Mouse (Mus musculus): ENCODE measurements around the gene Gdi2. TPM values are rescaled to one million over a fixed set of nuclear protein-coding genes. Genes with fewer than 3 reads are reported as not detected.
"Not testable (repeated sequence)": the region's sequence is repeated elsewhere in the genome, so short reads cannot be mapped to it uniquely, and the experiment has no call there.

Gene Gdi2
- total RNA-seq (2017): 466 and 530 TPM in 2 replicates

DNA sequence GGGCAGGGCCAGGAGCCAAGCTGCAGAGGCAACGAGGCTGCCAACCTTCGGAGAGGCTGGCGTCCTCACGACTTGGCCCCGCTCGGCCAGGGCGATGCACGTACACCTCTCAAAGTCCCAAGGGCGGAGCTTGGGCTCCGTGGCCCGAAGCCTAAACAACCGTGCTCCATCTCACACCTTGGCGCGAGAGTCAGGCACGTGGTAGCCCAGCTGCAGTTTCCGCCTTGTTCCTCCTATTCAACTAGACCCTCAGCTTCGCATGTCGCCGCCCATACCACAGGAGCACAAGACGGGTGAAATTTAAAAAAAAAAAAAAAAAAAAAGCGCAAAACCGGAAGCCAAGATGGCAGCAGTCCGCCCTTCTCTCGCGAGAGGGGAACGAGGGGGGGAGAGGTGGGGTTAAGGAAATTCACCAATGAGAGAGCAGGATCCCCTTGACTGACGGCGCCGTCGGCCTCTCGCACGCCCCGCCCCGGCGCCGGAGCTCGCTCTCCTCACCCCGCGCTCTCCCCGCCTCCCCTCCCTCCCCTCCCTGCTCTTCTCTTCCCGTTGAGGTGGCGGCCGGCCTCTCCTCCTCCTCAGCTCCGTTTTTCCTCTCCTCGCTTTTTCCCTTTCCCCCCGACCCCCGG lies at the start of gene Gdi2:
Gdi2 (plus strand) TSS at position 470 of the 629 bp plus-strand sequence.
- peak; percentile 91 for ATAC-seq (replicated peaks; ENCODE audit: low read depth, poor library complexity, severe bottlenecking)

DNA sequence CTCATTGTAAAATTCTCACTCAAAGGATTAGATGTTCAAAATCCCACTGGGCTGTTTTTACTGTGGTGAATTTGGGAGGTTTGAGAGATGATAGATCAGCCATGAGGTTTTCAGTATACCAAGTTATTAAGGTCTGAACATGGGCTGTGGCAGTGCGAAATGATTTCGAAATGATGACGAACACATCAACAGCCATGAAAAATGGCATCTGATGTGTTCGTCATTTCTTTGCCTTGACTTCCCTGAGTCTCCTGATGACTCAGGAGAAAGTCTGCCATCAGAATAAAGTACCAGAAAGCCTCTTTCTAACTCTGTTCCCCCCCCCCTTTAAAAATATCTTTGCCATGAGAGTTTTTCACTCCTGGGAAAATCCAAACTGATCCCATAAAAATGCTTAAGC lies 42.3 kb upstream of the Gdi2 start:
- no peak for ATAC-seq (replicated peaks; ENCODE audit: low read depth, poor library complexity, severe bottlenecking)

DNA sequence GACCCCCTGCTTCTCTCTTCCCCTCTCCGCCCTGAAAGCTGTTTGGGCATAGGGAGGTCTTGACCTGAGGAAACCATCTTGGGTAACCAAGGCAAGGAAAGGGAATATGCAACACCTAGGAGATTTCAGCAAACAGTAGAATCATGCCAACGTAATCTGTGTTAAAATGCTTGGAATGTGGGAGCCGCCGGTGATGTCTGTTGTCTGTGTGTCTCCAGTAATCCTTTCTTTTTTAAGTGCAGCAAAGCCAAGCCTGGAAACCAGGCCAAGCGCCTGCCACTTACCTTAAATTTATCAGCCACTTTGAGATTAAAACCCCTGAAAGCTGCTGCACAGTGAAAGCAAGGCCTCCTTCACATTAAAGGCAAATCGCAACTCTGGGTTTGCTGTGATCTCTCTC lies 36.8 kb upstream of the Gdi2 start:
- ATAC-seq (replicated peaks; ENCODE audit: low read depth, poor library complexity, severe bottlenecking): not testable (repeated sequence)

DNA sequence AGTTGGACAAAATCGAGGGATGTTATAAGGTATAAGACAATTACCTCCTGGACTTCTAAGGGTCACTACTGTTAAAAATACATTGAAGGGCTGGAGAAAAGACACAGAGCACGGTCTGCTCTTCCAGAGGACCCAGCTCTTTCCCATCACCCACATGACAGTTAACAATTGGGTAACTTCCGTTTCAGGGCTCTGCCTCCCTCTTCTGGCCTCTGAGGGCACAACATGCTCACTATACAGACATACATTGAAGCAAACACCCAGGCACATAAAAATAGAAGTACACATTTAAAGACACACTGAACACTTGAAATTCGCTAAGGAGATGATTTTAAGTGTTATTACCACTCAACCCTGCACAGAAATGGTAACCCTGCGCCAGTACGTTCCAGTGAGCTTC lies 22.5 kb upstream of the Gdi2 start:
- peak; percentile 37; the same call in 1 of the 2 replicates for ATAC-seq (replicated peaks; ENCODE audit: low read depth, poor library complexity, severe bottlenecking)

DNA sequence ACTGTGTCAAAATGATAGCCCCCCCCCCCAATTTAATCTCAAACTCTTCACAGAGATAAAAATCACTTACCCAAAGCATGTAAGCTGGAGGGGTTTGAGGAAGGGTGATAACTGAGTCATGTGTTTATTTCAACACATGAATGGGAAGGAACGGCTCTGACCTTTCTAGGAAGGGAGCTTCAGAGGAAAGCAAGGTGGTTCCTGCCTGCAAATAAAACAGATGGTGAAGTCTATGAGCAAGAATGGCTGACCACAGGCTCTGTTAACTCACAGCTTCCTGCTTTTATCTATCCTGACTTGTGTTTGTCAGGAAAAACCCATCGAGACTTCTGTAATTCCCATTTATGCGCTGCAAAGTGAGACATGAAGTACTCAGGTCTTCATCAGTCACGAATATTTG lies 18.5 kb upstream of the Gdi2 start:
- peak; percentile 55 for ATAC-seq (replicated peaks; ENCODE audit: low read depth, poor library complexity, severe bottlenecking)

DNA sequence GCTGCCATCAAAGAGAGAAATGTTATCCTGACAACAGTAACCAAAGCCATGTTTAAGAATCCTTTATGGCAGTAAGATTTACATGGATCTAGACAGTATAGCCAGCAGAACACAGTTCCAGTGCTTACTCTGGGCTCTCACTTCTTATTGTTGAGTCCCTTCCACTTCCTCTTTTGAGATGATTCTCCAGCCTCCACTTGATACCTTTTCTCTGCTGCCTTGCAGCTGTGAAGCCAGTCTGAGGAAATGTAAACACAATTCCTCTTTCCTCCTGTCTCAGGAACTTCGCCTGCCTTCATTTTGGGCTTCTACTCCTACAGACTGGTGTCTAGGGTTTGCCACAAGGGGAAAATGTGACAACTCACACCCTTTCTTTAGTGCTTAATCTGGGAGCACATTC lies 17.9 kb upstream of the Gdi2 start:
- peak; percentile 85 for ATAC-seq (replicated peaks; ENCODE audit: low read depth, poor library complexity, severe bottlenecking)

DNA sequence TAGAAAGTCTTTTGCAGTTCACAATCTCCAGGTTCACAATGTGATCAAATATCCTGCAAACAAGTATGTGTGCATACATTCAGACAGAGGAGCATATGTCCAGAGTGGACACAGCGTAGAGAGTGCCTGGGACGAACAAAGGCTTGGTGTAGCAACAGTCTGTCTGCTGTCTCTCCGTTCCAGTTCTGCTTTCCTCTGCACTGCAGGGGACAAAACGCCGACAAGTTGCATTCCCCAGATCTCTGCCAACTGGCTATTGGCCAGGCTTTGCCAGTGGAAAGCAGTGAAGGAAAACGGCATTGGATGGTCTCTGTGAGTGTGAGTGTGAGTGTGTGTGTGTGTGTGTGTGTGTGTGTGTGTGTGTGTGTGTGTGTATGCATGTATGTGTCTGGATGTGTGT lies 14.4 kb upstream of the Gdi2 start:
- ATAC-seq (replicated peaks; ENCODE audit: low read depth, poor library complexity, severe bottlenecking): 0 out of 2 replicates have a peak, but pooled peaks have one; percentile 7

DNA sequence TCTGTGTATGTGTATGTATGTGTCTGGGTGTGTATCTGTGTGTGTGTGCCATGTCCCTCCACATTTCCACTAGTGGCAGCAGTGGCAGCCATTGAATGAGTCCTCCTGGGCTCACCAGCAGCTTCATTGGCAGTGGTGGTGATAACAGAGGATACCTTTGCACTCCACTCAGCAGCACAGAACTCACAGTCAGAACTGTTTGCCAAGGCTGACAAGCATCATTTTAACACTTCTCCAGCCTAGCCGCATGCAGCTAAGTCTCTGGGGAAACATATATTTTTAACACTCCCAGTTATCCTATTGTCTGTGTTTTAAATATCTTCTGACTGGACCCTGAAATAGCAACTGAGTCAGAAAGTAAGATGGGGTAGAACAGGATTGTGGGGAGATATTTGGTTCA lies 13.9 kb upstream of the Gdi2 start:
- no peak for ATAC-seq (replicated peaks; ENCODE audit: low read depth, poor library complexity, severe bottlenecking)

DNA sequence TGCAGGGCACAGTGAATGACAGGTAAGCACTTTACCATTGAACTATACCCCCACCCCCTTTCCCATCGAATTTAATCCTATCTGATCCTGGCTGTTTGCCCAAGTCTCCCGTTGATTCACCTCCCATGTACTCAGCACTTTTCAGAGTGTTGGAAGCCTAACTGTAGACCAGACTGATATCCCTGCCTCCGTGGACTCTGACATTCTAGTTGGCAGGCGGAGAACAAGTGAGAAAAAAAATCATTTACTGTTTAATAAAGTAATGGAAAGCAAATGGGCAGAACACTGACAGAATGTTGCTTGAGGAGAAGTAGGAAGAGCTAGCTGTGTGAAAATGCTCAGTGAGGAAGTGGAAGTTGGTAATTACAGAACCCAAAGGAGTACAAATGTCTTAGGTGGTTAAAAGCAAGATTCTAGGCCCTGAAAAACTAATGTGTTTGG lies 12.2 kb upstream of the Gdi2 start:
- ATAC-seq (replicated peaks; ENCODE audit: low read depth, poor library complexity, severe bottlenecking): peak; percentile 20; the same call in 1 of the 2 replicates

DNA sequence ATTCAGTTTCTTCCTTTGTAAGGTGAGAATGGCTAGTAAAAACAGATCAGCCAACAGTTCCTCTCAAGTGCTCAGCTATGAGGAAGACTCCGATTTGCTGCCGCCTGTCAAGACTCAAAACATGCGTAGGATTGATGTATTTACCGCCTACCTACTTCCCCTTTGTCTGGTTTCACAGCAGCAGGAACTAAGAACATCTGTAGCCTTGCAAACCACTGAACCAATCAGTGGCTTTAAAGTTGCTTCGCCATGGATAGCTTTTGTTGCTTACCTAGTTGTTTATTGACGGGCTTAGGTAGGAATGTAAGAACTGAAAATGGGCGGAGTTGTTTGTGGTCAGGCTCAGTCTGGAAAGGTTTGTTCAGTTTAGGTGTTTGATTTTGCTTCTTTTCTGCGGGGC lies 11.5 kb upstream of the Gdi2 start:
- peak; percentile 98 for ATAC-seq (replicated peaks; ENCODE audit: low read depth, poor library complexity, severe bottlenecking)

DNA sequence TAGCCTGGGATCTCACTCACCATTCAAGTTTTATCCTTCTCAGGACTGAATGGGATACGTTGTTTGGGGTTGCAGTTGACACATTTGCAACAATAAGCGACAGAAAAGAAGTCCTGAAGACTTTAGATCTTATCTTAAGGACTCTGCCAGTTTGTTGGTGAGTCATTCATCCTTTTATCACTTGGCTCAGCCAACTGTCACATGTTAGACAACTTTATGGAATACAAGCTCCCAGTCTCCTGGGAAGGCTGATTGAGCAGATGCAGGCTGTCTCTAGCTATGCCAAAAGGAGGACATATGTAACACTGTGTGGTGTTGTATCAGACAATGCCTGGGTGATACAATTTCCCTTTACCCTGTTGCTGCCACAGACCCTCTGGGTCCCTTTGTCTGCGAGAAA lies 7.4 kb upstream of the Gdi2 start:
- no peak for ATAC-seq (replicated peaks; ENCODE audit: low read depth, poor library complexity, severe bottlenecking)

DNA sequence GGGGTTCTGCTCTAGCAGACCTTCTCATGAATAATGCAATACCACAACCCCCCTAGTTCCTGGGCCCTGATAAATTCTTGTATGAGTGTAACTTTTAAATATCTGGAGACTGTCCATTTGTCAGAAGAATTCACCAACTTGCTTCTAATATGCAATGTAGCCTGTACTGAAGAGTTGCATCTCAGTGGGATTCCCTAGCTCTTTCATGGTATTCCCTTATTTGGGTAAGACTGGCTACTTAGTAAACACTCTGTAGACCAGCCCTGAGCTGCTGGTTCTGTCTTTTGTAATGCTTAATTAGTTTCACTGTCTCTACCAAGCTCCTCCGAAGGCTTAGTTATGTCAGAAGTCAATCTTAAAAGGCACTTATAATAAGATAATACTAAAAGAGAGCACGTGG lies 6.7 kb upstream of the Gdi2 start:
- ATAC-seq (replicated peaks; ENCODE audit: low read depth, poor library complexity, severe bottlenecking): not testable (repeated sequence)

DNA sequence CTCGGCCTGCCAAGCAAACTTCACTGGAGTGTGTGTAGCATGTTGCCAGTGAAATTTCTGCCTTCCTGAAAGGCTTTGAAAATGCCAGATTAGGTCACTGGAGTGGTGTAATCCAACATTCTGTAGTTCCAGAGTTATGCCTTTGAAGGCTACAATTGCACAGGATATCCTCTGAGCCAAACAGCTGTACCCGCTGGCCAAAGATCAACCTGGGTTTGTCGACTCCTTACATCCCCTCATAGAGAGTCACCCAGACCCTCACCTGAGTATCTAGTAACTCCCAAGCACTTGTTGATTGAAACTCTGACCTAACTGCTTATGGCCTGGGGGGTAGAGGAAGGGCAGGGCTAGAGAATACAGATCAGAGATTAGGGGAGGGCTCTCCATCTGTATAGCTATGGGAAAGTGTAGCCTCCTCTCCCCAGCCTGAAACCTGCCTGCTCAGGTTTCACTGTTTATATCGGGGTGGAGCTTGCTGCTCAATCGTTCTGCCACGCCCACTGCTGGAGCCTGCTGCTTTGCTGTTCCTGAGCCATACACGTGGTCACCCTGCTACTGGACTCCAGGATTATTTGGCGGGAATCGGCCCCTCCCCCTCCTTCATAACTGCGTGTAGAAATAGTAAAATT lies 6.1 kb upstream of the Gdi2 start:
- ATAC-seq (replicated peaks; ENCODE audit: low read depth, poor library complexity, severe bottlenecking): no peak

DNA sequence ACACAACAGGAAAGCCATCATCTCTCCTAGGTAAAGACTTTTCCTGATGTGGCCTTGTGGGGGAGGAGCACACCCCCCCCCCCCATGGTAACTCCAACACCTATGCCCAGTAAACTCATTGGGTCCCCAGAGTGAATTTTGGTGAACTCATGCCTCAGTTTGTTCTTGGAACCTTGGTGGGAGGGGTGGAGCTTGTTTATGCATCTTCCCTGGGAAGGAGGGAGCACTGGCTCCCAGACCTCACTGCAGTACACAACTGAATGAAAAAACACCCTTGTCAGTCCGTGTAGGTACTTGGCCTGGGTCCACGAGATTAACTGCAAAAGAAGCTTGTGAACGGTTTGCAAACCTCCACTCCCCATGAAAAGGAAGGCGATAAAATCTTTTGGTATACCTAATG lies 5.4 kb upstream of the Gdi2 start:
- no peak for ATAC-seq (replicated peaks; ENCODE audit: low read depth, poor library complexity, severe bottlenecking)

DNA sequence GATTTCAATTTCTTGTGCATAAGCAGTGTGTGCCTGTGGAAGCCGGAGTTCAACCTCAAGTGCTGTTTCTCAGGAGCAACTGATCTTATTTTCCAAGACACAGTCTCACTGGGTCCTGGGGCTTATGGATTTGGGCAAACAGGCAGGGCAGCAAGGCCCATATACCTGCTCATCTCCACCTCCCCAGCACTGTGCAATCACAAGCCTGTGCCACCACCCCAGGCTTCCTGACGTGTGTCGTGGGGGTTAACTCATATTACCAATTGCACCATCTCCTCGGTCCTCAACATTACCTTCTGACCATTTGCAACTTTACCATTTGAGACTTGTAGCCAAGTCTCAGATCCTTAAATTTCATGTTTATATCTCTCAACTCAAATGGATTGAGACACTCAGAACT lies 3.7 kb upstream of the Gdi2 start:
- ATAC-seq (replicated peaks; ENCODE audit: low read depth, poor library complexity, severe bottlenecking): no peak

DNA sequence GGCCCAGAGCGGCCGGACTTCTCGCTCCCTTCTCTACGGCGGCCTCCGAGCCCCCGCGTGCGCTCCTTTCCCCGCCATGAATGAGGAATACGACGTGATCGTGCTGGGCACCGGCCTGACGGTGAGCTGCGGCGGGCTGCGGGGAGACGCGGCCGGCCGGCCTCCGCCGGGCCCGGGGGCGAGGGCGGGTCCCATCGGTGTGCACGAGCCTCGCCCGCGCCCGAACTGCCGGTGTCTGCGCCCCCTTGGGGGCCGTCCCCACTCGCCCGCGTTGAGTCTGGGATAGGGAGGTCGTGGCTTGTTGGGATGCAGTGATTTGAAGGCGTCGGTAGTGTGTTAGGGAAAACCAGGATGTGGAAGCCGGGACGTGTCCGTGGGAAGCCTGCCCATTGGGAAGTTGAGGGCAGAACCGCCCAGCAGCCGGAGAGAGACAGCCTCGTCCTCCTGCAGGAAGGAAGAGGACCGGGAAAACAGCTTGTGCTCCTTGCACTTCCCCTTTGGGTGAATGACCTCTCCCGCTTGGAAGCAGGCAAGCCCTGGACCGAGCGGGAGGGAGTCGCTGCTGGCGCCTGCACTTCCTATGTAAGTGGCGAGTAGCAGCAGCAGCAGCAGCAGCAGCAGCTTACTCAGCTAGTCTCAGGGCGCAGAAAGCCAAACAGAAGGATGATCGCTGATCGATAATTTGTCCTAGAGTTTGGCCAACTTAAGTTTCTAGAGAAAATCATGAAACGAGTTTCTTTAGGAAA lies 533 bp downstream of the Gdi2 start:
- ATAC-seq (replicated peaks; ENCODE audit: low read depth, poor library complexity, severe bottlenecking): peak; percentile 7; the same call in 1 of the 2 replicates

DNA sequence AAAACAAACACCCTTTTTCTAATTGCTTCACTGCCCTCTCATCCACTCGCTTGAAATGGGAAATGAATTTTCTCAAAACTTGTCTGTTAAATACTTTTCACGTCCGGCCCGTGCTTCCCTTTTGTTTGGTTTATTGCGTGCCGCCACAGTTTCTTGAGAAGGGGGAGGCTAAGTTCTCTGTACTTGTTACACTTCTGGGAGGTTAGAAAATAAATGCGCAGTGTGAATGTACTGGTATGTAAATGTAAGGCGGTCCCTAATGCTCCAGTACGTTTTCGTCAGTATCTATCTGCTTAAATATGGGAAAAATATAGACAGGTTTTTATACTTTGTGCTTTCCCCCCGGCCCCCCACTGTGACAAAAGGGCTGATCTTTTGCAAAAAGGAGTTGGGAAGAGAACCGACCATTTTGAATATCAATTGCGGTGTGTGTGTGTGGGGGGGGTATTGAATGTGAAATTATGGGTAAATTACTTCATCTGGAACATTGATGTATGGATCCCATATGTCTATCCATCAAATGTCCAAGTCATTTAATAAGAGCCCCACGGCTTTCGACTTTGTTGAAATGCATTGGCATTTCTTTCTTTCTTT lies 1.2 kb downstream of the Gdi2 start:
- ATAC-seq (replicated peaks; ENCODE audit: low read depth, poor library complexity, severe bottlenecking): no peak

DNA sequence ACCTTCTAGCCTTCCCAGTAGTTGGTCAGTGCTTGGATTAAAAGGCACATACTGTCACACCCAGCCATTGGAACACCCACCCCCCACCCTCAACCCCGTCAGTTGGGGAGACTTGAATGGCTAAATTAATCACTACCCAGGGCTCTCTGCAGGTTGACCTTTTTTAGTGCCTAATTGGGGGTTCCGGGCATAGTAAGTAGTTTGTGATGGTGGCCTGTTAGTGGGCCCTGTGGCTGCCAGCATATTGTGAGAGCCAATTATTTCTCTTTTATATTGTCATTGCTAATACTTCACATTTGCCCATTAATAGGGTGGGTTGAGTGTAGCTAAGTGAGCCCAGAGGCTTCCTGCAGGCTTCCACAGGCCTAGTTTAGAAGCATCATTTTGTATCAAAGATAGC lies 2.3 kb downstream of the Gdi2 start:
- ATAC-seq (replicated peaks; ENCODE audit: low read depth, poor library complexity, severe bottlenecking): no peak

DNA sequence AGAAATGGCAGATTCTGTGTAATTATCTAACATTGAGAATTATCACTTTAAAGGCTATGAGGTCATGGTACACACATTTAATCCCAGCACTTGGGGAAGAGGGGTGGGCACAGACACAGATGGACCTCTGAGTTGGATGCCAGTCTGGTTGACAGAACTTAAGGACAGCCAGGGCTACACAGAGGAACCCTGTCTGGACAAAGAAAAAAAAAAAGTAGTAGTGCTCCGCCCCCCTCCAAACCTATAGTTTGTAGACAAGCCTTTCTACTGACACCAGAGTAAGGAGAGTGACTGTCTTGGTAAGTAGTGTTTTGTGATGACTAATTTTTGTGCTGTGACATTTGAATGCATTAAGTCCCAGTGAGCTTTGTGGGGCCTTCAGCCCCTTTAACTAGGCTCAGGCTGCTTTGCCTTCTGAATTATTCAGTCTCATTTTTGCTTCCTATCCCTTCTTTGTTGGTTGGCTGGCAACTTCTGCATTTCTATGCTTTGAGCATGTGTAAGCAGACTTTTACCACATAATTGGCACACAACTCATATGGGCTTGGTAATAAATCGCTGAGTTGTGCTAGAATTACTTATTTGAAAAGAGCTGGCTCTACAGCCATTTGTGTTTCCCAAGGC lies 3.4 kb downstream of the Gdi2 start:
- ATAC-seq (replicated peaks; ENCODE audit: low read depth, poor library complexity, severe bottlenecking): peak; percentile 40

DNA sequence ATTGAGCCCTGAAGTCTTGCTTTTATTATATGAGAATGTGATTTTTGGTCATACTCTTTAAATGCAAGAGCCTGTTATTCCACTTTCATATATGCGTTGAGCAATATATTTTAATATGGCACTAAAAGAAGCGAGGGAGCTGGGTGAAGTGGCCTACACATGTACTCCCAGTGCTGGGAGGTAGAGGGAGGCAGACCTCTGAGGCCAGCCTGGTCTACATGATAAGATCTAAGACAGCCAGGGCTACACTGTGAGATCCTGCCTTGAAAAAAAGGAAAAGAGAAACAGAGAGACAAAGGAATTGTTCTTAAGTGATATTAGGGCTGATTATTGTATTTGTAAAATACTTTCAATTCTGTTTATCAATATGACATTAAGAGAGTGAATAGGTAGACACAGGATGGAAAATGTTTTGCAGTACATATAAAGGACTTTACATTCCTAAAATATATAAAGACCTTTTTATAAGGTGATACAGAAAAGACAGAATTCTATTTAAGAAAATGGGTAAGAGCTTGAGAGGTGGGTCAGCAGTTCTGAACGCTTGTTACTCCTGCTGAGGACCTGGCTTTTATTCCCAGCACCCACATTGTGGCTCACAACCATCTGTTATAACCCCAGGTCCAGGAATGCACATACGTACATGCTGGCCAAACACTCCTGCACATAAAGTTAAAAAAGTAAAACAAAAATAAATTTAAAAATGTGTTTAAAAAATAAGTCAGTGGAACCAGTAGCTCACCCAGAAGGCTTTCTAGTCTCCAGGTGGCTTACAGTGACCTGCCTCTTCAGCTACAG lies 6.4 kb downstream of the Gdi2 start:
- ATAC-seq (replicated peaks; ENCODE audit: low read depth, poor library complexity, severe bottlenecking): no peak

Data from common myeloid progenitor, adult 5-6 weeks (primary cell).